Mouse (Mus musculus): ENCODE results near the gene Plekhh3.
A peak's percentile ranks its signal among the peaks of the same experiment; 100 is the strongest.
"Not testable (repeated sequence)": the region's sequence is repeated elsewhere in the genome, so short reads cannot be mapped to it uniquely, and the experiment has no call there.

The Plekhh3 gene

DNA sequence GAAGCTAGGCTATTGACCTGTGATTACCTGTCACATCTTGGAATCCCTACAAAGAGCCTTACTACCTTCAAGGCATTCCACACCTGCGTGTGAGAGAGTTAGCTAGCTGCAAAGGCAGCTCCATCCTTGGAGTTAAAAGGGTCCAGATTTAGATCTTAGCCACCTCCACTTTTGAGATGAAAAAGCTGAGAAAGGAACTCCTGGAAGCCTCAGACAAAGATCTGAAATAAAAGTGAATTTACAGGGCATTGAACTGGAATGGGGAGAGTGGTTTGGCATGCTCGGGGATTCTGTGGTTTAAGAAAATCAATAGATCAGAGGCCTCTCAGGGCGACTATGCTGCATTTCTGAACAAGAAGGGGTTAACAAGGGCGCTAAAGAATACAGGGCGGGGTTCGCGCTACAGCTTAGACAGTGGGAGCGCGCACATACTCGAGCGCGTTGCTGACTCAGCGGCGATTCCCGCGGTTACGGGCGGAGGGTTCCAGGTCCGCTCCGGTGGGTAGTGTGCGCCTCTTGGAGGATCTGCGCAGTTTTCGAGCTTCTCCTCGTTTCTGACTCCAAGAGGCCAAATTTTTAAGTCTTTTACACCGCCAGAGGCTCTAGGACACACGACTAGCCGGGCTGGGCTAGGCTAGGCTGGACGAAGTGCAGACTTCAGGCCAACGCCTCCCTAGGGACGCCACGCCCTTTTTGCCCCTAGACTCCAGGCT lies 726 bp upstream of the Plekhh3 start:
- DNase-seq (ENCODE audit: low spot score in 2 of 2): peak; percentile 40 to 46

DNA sequence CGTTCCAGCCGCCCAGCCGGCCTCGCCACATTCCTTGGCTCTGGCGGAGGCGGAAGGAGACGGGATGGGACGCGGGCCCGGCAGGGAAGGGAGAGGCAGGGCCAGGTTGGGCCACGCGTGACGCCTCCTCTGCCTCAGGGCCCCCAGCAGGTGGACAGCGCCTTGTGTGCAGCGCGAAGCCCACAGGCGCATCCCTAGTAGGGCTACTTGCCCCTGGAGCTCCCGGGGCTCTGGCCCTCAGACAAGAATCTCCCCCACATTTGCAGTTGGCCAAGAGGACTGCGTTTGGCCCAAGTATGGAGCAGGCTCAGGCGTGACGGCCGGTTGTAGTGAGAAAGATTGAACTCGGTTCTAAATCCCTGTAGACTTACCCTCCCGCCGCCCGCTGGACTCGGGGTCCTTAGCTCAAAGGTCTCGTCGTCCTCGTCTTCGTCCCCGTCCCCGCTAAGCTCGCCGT lies 769 bp downstream of the Plekhh3 start, which contains the start of gene Cntnap1:
Gene Cntnap1 (plus strand): TSS at position 170 of the 457 bp plus-strand sequence.
- no peak for DNase-seq (ENCODE audit: low spot score in 2 of 2)

DNA sequence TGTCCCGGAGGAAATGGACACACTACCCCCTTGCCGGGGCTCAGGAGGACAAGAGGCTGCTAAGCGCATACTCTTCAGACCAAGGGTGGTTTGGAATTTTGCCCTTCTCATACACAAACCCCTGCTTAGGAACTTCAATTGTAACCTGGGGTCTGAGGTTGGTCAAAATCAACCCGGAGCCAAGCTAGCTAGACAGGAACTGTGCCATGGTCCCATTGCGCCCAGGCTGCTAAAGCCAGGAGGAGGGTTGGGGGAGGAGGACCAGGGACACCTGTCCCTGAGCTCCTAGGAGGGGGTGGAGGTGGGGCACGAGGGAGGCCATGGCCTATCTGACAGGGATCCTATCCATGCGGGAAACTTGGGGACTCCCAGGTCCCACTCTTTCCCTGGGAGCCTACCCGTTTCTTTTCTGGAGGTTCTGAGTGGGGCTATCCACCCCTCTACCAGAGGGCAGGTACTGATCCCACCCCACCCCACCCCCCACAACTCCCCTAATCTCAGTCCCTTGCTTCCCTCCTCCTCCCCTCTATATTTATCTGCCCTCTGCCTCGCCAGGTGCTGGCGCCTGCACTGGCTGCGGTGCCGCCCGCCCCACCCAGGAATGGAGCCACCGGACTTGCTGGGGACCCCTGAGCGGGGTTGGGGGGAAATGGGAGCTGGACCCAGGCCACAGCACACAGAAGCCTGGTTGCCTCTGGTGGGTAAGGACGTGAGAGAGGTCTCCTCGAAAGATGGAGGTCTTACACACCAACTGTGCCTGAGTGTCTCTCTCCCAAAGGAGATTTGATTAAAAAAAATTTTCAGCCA lies 1.6 kb downstream of the Plekhh3 start:
- no peak for DNase-seq (ENCODE audit: low spot score in 2 of 2)

DNA sequence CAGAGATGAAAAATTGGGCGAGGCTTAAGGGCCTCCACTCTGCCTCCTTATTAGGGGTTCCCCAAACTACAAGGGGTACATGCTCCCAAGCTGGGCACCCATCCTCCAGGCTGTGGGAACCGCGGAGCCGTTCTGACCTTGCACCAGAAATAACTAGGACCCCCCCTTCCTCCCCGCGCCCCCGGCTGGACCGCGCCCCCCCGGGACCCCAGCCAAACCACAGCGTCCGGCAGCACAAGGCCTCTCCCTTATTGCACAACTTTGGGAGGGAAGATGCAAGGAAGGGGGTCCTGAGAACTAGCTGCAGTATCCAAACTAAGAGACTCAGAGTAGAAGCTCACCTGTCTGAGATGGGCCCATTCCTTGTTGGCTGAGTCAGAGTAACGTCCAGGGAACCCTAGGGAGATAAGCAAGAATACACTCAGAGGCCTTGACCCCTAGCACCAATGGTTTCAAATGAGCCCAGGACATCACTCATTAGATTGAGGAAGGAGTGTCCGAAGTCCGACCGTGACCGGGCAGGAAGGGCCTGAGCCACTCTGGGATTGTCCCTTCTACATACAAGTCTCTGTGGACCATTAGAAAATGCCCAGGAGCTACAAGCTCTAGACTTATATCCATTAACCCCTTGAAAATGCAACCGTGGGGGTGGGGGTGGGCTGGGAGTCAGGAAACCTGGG lies 2.7 kb downstream of the Plekhh3 start:
- DNase-seq (ENCODE audit: low spot score in 2 of 2): no peak

DNA sequence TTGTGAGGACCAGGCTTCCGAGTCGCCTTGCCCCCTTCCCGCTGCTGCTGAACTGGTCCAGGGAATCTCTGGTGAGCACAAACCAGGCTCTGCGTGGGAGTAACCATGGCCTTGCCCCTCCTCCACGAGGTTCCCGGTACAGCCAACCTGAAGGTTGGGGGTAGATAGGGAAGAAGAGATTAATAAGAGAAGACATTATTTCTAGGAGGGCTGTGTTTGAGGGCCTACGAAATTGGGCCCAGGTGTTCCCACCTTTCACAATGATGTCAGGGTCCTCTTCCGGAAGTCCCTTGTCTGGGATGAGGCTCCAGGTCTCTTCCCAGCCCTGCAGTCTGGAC lies 3.2 kb downstream of the Plekhh3 start:
- no peak for DNase-seq (ENCODE audit: low spot score in 2 of 2)

DNA sequence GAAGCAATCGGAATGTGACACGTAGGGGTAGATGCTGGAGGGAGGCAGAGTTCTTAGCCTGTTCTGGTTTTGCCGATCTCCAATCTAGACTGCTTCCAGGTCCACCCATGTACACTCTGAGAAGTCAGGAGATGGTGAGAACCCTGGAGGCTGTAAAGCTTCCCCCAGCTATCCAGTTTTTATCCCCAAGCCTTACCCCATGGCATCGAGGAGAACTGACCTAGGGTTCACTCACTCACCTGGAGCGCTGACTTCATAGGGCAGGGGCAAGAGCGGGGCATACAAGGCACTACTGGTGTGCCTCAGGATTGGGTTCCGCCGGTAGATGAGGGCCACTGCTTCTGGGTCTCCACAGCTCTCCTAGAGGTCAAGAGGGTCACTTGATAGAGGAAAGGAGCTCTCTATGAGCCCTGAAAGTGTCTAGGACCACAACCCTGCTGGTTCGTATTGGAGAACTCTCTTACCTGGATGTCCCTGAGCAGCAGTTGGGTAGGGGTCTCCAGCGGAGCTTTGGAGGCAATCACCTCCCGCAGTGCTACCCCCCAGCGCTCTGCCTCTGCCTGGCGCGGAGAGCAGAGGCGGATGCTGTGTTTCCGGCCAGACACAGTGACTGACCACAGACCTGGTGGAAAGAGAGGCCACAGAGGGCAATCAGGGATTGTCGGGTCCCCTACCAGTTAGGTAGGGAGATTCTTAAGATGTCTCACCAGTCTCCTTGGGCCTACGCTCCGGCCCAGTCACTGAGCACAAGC lies 3.8 kb downstream of the Plekhh3 start:
- no peak for DNase-seq (ENCODE audit: low spot score in 2 of 2)

DNA sequence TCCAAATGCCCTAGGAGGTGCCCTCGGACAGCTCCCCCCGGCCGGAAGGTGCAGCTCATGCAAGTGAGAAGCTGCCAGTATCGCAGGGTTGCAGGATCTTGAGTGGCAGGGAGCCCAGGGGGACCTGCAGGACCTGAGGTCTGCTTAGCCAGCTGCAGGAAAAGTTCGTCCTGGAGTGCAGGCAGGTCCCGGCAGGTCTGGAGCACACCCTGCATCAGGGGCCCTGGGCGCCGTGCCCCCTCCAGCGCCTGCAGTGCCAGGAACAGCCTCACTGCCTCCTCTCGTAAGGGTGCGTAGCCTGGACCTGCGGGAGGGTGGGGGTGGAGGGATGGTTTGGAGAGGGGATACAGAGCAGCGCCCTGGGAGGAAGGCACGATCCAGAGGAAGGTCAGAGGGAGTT lies 4.8 kb downstream of the Plekhh3 start:
- no peak for DNase-seq (ENCODE audit: low spot score in 2 of 2)

DNA sequence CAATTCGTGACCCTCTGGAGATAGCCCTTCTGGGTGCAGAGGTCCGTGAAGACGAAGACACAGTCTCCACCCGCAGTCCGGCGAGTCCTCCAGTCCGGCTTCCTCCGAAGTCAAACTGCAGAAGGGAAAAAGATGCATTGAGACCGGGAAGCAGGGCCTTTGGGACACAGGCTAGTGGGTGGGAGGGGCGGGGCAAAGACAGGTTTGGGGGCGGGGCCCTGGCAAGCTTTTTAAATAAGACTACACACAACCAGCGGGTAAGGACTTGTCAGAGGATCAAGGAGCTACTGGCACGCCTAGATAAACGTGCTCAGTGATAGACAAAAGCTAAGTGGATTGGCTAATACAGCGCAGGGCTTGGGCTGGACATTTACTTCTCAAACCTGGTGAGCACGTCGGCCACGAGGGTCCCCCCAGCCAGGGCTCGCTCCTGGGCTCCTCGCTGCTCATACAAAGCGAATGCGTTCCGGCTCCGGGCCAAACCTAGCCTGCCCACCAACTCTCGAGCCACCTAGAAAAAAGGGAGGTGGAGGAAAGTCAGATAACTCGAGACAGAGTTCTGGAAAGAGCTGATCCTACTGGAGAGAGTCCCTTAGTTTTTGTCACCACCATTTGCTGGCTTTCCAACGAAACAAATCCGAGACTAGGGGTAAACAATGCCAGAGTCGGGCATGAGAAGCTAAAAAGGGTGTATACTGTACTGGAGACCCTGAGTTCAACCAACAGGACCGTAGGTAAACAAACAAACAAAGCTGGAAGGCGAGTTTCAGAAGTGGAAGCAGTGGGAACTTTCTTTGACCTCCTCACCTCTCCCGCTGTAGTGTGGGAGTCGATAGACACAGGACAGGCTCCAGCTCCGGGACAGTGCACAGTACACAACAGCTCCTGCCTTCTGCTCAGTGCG lies 6.2 kb downstream of the Plekhh3 start:
- DNase-seq (ENCODE audit: low spot score in 2 of 2): no peak

DNA sequence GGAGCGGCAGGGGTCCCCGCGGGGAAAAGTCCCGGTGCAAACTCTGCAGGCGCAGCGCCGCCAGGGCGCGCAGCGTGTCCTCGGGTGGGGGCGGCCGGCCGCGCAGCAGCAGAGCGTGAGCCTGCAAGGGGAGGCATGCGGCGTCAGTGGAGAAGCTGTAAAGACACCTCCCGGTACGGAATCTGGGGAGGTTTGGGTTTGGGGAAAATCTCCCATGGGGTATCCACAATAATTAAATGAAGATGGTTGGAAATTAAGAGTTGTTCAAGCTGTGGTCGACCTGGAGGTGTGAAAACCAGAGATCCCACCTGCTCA lies 6.8 kb downstream of the Plekhh3 start:
- DNase-seq (ENCODE audit: low spot score in 2 of 2): no peak

DNA sequence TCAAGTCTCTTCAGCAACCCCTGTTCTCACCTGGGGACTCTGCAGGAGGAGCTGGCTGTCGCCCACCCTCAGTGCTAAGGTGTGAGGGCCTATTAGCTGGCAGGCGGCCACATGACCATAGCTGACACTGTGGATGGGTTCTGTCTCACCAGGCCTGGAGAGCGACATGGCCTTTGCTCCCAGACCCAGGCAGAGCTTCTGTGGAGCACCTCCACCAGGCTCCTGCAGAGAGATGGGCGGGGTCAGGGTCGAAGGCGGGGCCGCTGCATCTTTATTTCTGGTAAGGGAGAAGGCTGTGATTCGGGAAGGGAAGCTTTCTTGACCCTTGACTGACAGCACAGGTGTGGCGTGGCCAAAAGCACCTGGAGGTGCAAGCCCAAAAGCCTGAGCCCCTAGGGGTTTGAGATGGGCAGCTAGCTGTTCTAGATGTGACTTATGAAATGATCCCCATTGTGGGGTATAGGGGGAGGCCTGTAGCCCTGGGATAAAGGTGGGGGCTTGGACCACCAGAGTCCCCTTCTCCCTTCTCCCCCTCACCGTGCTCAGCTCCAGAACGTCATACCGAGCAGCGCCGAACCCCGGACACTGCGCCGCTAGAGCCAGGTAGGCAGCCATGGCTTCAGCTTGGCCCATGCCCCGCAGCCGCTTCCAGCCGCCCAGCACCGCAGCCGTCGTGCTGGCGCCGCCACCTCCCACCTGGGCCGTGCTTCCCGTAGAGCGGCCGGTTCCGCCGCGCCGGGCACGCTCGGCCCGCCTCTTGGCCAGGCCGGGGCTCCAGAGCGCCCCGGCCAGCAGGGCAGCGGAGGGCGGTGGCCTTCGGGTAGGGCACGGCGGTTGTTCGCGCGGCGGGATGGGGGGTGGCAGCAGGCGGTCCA lies 7.4 kb downstream of the Plekhh3 start:
- no peak for DNase-seq (ENCODE audit: low spot score in 2 of 2)

DNA sequence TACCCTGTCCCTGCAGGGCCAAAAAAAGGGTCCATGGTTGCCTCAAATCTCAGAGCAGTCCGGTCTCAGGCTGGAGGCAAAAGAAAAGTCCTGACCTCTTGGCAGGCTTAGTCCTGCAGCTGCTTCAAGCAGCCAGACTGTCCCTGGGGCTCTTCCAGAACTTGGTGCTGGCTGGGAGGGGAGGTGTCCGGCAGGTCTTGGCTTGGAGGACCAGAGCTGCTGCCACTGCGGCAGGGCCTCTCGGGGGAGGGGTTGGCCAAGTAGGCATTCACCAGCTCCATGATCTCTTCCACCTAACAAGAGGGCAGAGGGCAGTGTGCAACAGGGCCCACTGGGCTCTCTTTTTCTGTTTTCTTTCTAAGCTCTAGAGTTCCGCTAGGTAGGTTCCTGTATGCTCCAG lies 8.4 kb downstream of the Plekhh3 start:
- DNase-seq (ENCODE audit: low spot score in 2 of 2): no peak

DNA sequence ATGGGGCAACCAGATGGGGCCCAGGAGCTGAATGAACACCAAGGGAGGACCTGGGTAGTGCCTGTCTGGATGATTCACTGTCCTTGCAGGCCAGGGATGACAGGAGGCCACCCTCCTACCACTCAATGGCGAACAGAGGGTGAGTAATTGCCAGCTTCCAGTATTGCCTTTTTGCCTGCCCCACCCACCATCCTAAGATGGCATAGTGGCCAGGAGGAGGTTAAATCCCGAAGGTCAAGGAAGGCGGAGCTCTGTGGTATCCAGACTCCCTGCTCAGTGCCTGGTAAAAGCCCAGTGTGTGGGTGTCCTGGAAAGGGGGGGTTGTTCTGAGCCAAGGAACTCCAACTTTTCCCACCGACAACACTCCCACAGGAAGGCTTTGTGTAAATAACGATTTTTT lies 8.8 kb downstream of the Plekhh3 start:
- no peak for DNase-seq (ENCODE audit: low spot score in 2 of 2)

DNA sequence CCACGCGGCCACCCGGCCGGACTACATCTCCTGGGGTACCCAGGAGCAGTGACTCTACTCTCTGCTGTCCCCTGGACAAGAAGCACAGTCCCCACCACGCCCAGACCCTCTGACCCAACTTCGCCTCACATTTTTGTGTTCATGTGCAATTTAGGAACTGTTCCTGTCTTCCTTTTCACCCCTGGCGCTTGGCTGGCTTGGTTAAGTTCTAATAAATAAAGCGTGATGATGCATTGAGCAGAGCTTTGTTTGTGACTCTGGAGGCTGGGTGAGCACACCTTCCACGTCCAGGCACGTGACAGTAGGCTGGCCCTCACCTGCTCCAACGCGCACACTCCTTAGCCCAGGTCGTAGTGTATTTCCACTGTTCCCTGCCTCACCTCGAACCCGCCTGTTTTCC lies 9.6 kb downstream of the Plekhh3 start:
- DNase-seq (ENCODE audit: low spot score in 2 of 2): no peak

DNA sequence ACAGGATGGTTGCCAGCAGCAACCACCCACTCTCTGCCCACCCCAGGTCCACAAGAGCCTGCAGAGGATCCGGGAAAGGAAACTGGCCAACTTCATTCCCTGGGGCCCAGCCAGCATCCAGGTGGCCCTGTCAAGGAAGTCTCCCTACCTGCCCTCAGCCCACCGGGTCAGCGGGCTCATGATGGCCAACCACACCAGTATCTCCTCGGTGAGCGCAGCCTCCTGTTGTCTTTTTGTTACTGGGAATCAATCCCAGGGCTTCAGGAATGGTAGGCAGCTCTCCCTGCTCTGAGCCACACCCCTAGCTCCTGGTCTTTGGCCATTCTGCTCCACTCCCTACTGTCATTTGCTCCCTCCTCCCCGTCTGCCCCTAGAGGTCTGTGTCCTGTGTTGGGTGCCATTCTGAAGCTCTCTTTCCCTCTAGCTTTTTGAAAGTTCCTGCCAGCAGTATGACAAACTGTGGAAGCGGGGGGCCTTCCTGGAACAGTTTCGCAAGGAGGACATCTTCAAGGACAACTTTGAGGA lies 10.1 kb downstream of the Plekhh3 start:
- DNase-seq (ENCODE audit: low spot score in 2 of 2): not testable (repeated sequence)

DNA sequence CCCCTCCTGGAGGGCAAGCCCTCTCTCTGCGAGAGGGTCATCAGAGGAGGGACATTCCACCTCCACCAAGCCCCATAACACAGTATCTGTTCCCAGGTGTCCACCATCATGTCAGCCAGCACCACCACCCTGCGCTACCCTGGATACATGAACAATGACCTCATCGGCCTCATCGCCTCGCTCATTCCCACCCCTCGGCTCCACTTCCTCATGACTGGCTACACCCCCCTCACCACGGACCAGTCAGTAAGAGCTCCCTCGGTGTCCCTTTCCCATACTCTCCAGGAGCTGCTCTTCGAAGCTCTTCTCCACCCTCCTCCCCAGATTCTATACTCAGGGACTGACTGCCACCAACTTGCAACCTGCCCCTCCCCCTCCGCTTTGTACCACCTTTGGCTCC lies 11.0 kb downstream of the Plekhh3 start:
- not testable (repeated sequence) for DNase-seq (ENCODE audit: low spot score in 2 of 2)

DNA sequence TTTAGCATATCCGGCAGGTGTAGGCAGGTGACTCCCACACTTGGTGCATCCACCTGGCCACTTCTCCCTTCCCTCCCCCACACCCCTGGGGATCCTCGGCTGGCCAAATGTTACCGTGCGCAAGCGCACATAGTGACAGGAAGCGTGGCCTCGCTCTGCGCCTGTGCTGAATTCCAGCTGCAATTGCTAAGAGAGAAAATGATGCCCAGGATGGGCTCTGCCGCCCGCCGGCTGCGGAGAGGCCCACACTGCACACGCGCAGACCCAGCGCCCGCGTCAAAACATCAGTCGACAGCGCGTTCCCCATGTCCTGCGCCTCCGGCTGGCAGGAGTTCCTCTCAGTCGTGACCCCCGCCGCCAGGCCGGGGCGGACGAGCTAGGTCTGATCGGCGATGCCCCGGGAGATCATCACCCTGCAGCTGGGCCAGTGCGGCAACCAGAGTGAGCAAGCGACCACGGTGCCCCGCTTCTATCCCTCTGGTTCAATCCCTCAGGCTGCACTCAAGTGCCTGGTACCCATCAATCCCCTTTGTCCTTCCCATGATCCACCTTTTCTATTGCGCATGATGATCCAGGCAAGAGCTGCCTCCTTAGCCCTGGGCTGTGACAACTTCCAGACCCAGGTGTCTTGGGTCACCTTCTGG lies 15.3 kb downstream of the Plekhh3 start, which contains the start of gene Tubg2:
Gene Tubg2 (plus strand): TSS at position 180 of the 644 bp plus-strand sequence.
- peak; percentile 76 to 77 for DNase-seq (ENCODE audit: low spot score in 2 of 2)

DNA sequence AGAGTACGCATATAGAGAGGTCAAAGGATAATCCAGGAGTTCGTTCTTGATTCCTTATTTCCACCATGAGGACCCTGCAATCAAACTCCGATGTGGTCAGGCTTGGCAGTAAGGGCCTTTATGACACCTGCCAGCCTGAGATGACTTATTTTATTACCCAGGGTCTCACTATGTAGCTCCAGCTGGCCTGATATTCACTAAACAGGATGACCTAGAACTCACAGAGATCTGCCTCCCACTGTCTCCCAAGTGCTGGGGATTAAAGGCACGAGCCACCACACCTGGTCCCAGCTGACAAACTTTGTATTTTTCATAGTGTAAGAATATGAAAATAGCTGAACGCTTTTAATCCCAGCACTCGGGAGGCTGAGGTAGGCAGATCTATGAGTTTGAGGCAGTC lies 16.0 kb downstream of the Plekhh3 start:
- DNase-seq (ENCODE audit: low spot score in 2 of 2): no peak

DNA sequence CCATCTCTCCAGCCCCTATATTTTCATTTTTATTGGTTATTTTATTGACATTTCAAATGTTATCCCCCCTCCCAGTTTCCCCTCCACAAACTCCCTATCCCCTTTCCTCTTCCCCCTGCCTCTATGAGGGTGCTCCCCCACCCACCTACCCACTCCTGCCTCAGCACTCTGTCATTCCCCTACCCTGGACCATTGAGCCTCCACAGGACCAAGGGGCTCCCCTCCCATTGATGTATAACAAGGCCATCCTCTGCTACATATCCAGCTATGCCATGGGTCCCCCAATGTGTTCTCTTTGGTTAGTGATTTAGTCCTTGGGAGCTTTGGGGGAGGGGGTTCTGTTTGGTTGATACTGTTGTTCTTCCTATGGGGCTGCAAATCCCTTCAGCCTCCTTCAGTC lies 16.5 kb downstream of the Plekhh3 start:
- no peak for DNase-seq (ENCODE audit: low spot score in 2 of 2)

DNA sequence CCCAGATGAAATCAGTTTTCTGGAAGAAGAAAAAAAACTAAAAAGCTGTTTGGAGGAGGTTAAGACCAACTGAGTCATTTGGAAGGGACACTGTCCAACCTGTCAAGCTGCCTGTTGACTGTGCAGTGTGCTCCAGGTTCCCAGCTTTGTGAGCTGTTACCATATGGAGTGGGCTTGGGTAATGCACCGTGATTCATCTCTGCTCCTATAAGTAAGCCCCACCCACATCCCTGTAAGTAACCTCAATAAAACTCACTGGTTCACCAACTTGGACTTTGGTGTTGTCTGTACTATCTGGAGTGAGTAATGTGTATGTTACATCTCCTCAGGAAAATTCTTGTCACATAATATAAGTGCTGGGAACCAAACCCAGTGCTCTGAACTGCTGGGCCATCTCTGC lies 18.3 kb downstream of the Plekhh3 start:
- DNase-seq (ENCODE audit: low spot score in 2 of 2): no peak

Measured in spleen, postnatal 36 days (tissue).